Mouse (Mus musculus): ENCODE measurements around the gene Slc12a9.

- no peak for TF ChIP-seq POLR2A (IDR thresholded peaks at IDR 0.05; ENCODE audit: borderline replicate concordance, extremely low read depth, low read depth, low read length)
- no peak for TF ChIP-seq CTCF (IDR thresholded peaks at IDR 0.05; ENCODE audit: insufficient read depth, low read length)
Observed at GRCm38 (mm10) chr5:137295712-137296111, 37.7 kb downstream of the Slc12a9 start.
